Mouse (Mus musculus): ENCODE data around the gene Rmnd5b. TPM values are rescaled to one million over a fixed set of nuclear protein-coding genes. Genes with fewer than 3 reads are reported as not detected.
"Not testable (repeated sequence)": the region's sequence is repeated elsewhere in the genome, so short reads cannot be mapped to it uniquely, and the experiment has no call there.

The Rmnd5b gene
- total RNA-seq, 4 experiments from 2014 or later: 12.6 to 19.1 (median 15.3) TPM

- no peak for DNase-seq (ENCODE audit: low spot score)
These were observed 13.9 kb downstream of the Rmnd5b start for GRCm38 (mm10) chr11:51621776-51622175.

GRCm38 (mm10) chr11:51620084-51620483, 15.6 kb downstream of the Rmnd5b start:
- DNase-seq (ENCODE audit: low spot score): no peak

GRCm38 (mm10) chr11:51619409-51620060, 16.2 kb downstream of the Rmnd5b start, which contains the start of gene Nhp2:
Nhp2 (plus strand) TSS chr11:51619735.
- peak; percentile 97 for DNase-seq (ENCODE audit: low spot score)

- DNase-seq (ENCODE audit: low spot score): no peak
These were observed 16.7 kb downstream of the Rmnd5b start for GRCm38 (mm10) chr11:51618894-51619408.

GRCm38 (mm10) chr11:51617693-51618092, 18.0 kb downstream of the Rmnd5b start:
- DNase-seq (ENCODE audit: low spot score): peak; percentile 78

- not testable (repeated sequence) for DNase-seq (ENCODE audit: low spot score)
These were observed 19.6 kb downstream of the Rmnd5b start for GRCm38 (mm10) chr11:51616113-51616512.

GRCm38 (mm10) chr11:51615601-51616000, 20.1 kb downstream of the Rmnd5b start:
- peak; percentile 84 for DNase-seq (ENCODE audit: low spot score)

GRCm38 (mm10) chr11:51615129-51615528, 20.6 kb downstream of the Rmnd5b start:
- peak; percentile 20 for DNase-seq (ENCODE audit: low spot score)

GRCm38 (mm10) chr11:51614256-51614655, 21.4 kb downstream of the Rmnd5b start:
- DNase-seq (ENCODE audit: low spot score): no peak

GRCm38 (mm10) chr11:51609940-51610339, 25.8 kb downstream of the Rmnd5b start:
- DNase-seq (ENCODE audit: low spot score): not testable (repeated sequence)

GRCm38 (mm10) chr11:51609266-51609909, 26.3 kb downstream of the Rmnd5b start:
- no peak for DNase-seq (ENCODE audit: low spot score)

GRCm38 (mm10) chr11:51607096-51607738, 28.5 kb downstream of the Rmnd5b start:
- no peak for DNase-seq (ENCODE audit: low spot score)

GRCm38 (mm10) chr11:51606447-51607095, 29.1 kb downstream of the Rmnd5b start, which contains the start of gene Hnrnpab:
Hnrnpab (minus strand) TSS chr11:51606847.
- peak; percentile 98 for DNase-seq (ENCODE audit: low spot score)

- DNase-seq (ENCODE audit: low spot score): peak; percentile 89
These were observed 29.9 kb downstream of the Rmnd5b start for GRCm38 (mm10) chr11:51605602-51606446.

- no peak for DNase-seq (ENCODE audit: low spot score)
These were observed 33.4 kb downstream of the Rmnd5b start for GRCm38 (mm10) chr11:51602253-51602652.

- no peak for DNase-seq (ENCODE audit: low spot score)
These were observed 38.1 kb downstream of the Rmnd5b start for GRCm38 (mm10) chr11:51597553-51597952.

- no peak for DNase-seq (ENCODE audit: low spot score)
These were observed 40.1 kb downstream of the Rmnd5b start for GRCm38 (mm10) chr11:51595459-51596083.

GRCm38 (mm10) chr11:51594715-51595350, 40.9 kb downstream of the Rmnd5b start:
- no peak for DNase-seq (ENCODE audit: low spot score)

- no peak for DNase-seq (ENCODE audit: low spot score)
These were observed 41.8 kb downstream of the Rmnd5b start for GRCm38 (mm10) chr11:51593849-51594248.

GRCm38 (mm10) chr11:51593368-51593767, 42.3 kb downstream of the Rmnd5b start:
- no peak for DNase-seq (ENCODE audit: low spot score)

Data from heart, adult 8-10 months (tissue).